Mouse (Mus musculus): ENCODE results near the gene Ptpdc1.
A peak's percentile ranks its signal among the peaks of the same experiment; 100 is the strongest.

The Ptpdc1 gene

DNA sequence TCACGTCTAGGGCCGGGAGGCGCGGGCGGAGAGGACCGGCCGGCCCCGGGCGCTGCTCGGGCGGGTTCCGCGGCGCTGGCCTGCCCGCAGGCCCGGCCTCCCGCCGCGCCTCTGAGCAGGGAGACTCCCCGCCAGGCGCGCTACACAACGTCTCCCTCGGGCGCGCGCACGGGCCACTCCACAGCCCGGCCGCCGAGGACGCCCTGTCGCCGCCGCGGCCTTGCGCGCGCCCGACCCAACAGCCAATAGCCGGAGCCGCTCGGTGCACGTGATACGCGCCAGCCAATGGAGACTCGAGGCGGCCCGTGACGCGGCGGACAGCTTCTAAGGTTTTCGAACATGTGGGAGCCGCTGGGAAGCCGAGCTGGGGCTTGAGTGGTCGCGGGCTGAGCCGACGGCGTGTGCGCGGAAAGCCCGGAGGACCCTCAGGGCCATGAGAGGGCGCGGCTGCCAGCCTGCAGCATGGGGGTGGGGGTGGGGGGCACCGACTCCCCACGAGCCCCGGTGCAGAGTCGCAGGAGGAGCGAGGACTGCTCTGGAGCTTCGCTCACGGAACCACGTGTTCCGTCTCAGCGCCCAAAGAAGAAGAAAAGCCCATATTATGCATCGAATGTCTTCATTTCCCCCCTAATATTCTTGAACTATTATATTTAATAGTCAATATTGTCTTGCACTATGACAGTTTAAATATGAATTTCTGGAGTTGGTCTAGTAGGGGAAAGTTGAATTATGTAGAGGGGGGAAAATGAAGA, at the start of gene Ptpdc1:
Gene Ptpdc1, minus strand, starts transcription at position 232 of the 752 bp plus-strand sequence.
- peak; percentile 92 for DNase-seq (ENCODE audit: low read depth, low spot score)

- DNase-seq (ENCODE audit: low read depth, low spot score): peak; percentile 33
These were observed 49.1 kb upstream of the Ptpdc1 start for GRCm38 (mm10) chr13:48674609-48675008.

- DNase-seq (ENCODE audit: low read depth, low spot score): peak; percentile 27
These were observed 46.9 kb upstream of the Ptpdc1 start for GRCm38 (mm10) chr13:48672312-48672840.

DNA sequence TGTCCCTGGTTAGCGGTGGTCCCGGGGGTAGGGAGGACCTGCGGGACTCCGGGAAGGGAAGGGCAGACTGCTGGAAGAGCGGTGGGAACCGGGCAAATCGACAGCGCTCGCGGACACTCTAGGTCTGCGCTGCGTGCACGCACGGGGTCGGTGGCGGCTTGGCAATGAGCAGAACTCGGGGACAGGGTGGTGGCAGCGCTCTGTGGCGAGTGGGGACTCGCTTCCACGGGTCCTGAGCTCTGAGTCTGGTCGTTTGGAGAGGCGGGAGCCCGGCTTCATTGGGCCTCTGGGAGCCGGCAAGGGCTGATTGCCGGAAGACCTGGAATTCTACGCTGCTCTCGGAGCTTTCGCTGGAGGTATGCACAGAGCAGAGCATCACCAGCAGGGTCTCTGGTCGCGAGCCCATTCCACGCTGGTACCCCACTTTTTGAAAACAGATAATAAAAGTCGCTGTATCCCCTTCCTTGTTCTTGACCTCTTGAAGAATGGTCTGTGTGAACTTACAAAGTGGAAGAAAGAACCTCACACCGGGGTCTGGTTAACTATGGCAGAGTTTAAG, 43.6 kb upstream of the Ptpdc1 start:
- peak; percentile 30 for DNase-seq (ENCODE audit: low read depth, low spot score)

DNA sequence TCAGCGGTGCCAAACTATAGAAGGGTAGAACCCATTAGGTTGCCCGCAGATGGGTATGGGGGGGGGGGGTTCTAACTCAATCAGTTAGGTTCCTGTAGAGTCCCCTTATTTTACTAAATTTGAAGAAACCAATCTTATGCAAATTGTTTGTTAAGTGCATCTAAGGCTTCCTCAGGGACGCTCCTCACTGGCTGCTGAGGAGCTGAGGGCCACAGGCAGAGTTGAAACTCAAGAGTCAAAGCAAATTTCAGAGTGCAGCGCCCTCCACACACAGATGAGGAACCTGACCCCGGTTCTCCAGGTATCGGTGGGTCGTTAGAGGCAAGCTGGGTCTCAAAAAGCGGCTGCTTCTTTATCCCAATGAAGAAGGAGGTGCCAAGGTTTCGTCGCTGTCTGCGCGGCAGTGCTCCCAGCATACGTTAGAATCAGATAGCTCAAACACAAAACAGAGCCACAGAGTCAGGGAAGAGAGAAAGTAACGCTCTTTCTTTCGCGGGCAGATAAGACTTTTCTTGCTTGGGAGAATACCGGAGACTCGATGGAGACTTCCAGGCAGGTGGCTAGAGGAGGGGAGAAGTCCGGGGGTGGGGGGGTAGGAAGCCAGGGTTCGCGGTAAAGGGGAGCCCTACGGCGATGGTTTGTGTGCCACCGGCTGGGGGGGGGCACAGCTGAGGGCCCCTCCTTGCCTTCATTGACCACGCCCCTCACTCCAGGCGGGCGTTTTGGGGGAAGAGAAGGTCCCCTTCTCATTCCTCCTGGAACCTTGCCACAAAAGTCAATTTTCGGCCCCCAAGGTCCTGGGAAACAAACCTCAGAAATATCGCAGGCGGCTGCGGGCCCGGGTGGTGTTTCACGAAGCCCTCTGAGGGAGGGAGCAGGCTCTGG, 42.9 kb upstream of the Ptpdc1 start:
- peak; percentile 39 for DNase-seq (ENCODE audit: low read depth, low spot score)

GRCm38 (mm10) chr13:48667461-48667860, 42.0 kb upstream of the Ptpdc1 start:
- DNase-seq (ENCODE audit: low read depth, low spot score): no peak

DNA sequence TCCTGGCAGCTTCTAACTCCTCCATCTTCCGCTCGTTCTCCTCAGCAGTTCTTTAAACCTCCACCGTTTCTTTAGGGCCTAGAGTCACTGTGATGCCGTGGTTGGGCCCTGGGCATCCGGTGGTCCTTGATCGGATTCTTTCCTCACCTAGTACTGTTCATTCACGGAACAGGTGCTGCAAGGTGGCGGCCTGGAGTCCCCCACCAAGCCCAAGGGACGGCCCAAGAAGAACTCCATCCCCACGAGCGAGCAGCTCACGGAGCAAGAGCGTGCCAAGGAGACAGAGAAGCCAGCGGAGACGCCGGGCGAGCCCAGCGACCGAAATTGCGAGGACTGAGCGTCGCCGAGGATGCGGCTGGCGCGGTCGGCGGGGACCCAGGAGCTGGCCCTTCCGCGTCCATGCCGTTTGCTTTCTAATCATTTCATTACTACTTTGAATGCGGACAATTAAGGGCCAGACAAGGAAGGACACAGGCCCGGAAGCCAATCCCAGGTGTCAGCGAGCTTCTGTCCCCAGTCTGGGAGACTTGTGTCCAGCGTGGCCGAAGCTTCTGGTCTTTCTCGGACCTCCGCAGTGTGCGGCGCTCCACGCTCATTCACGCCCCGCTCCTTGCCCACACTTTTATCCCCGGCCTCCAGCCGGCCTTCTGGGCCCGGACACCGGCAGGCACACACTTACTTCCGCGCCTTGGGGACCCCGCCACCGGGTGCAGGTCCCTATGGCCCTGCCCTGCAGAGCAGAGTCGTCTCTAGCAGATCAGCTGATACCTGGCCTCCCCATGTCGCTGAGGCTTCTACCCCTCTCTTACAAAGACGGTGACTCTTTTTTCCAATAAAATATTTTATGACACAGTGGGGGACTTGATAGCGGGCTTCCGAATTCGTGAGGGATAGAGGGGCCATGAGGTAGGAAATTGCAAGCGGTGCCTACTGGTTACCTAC, 40.5 kb upstream of the Ptpdc1 start:
- DNase-seq (ENCODE audit: low read depth, low spot score): peak; percentile 12

DNA sequence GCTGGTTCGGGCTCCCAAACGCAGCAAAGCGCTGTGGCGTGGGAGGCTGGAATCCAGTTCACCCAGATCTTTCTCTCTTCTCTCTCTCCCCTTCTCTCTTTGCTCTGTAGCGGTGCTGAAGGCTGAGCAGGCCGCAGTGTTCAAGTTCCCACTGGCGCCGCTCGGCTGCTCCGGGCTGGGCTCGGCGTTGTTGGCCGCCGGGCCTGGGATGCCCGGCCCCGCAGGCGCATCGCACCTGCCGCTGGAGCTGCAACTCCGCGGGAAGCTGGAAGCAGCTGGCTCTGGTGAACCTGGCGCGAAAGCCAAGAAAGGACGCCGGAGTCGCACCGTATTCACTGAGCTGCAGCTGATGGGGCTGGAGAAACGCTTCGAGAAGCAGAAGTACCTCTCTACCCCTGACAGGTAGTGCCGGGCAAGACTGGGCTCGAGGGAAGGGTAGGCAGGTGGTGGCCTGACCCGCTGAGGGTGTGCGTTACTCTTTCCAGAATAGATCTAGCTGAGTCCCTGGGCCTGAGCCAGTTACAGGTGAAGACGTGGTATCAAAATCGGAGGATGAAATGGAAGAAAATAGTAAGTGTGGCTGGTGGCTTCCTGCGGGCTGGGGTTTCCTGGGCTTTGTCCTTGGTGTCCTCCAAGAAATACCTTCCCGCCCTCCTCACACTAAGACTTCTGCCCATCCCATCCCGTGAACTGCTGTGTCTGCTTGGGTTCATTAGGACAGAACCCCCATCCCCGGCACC, 39.6 kb upstream of the Ptpdc1 start:
- peak; percentile 42 for DNase-seq (ENCODE audit: low read depth, low spot score)

DNA sequence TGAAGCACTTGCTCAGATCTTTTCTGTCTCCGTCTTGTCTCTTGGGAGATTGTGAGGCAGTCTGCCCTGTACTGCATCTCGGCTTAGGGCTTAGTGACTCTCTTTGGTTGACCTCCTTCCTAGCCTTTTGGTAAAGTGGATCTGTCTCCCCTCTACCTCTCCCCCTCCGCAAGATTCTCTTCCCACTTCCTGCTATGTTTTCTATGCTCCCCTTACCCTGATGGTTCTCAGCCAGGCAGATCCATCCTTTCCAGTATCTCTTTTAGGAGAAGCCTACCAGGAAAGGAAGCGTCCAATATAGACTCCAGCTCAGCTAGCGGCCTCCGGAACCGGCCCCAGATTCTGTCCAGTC, 38.5 kb upstream of the Ptpdc1 start:
- peak; percentile 19 for DNase-seq (ENCODE audit: low read depth, low spot score)

GRCm38 (mm10) chr13:48663211-48663987, 37.9 kb upstream of the Ptpdc1 start:
- DNase-seq (ENCODE audit: low read depth, low spot score): peak; percentile 43

- DNase-seq (ENCODE audit: low read depth, low spot score): peak; percentile 58
These were observed 37.1 kb upstream of the Ptpdc1 start, which contains the start of gene Barx1 for GRCm38 (mm10) chr13:48662431-48663143. Barx1 (plus strand) TSS chr13:48662998.

DNA sequence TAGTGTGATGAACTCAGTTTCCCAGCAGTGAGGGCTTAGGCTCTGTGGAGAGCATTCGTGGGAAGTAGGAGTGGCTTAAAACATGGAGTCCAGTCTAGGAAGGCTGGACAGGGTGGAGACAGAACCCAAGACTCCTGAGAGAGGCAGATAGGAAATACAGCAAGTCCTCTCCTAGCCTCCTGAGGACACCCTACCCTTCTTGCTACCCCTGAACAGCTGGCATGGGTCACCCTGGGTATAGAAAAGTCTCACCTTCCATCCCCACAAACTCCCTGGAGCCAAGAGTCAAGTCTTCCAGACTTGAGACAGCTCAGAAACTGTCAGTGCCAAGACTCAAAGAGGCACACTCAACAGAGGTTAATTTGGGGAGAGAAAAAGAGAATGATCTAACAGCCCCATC, 36.1 kb upstream of the Ptpdc1 start:
- DNase-seq (ENCODE audit: low read depth, low spot score): no peak

DNA sequence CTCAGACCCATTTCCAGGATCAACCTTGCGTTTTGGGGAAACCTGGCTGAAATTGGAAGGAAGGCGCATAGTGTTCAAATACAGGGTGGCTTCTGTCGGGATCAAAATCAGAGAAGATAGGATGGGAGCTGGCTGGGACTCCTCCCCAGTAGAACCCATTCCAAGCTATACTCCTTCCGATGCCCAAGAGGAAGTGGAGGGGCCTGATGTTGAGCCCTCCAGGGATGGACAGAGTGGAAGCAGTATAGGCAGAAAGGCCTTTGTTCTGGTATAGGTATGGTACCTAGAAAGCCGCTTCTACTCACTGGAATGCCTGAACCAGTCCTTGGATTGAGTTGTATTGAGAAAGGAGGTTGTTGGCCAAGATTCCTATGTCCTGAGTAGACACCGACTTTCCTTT, 35.3 kb upstream of the Ptpdc1 start:
- no peak for DNase-seq (ENCODE audit: low read depth, low spot score)

DNA sequence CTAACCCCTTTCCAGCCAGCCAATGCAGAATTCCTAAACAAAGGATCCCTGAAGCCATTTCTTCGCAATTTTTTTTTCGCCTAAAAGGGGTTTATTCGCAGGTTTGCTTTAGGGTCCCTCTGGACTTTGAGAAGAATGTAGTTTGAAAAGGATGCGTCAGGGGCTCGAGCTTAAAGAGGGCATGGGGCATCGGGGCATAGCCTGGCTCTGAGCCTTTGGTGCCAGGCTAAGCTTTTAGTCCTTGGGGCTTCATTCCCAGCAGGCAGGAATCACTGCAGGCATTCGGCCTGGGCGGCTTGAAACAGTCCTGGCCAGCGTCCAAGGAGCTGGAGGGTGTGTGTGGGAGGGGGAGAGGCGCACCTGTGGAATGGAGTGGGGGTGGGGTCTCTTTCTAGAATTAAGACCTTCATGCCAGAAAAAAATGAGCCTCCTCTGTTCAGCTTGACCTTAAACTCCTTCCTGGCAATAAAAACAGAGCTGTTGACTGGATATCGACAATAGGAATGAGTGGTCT, 34.8 kb upstream of the Ptpdc1 start:
- DNase-seq (ENCODE audit: low read depth, low spot score): peak; percentile 32

DNA sequence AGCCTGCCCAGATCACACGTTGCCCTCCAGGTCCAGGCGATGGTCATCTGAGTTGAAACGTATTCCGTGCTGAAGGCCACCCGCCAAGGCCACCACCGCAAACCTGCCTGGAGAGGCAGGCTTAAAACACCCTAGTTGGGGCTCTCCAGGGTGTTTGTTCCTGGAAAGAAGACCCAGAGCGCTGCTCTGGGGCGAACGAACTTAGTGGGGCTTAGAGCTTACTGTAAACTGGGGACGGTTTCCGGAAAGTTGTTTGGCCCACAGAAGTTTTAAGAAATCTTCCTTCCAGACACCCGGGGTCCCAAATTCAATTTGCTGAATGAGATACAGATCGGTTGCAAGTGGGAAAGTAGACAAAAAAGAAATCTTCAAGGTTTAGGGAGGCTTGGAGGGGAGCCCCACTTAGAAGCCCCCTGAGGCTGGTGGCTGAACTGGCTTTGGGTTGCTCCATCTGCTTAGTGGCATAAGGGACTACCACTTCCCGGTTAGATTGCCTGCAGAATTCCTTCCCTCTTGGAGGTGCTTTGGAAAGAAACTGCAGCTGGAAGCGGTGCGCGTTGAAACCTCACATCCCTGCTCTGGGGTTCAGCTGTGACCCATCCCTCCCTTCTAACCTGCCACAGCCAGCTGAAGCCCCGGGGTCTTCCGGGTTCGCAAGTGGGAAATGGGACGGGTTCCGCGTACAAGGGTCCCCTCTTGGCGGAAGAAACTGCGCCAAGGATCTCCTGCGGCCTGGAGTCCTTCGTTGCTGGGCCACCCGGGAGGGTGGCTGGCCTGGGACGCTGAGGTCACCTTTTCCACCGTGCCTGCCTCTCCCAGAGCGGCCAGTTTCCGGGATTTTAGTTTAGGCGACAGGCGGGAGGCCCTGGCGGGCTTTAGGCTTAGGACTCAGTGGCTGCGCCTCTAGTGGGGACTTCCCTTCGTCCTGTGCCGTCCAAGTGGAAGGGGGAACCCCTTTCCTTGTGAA, 34.1 kb upstream of the Ptpdc1 start:
- DNase-seq (ENCODE audit: low read depth, low spot score): peak; percentile 38

DNA sequence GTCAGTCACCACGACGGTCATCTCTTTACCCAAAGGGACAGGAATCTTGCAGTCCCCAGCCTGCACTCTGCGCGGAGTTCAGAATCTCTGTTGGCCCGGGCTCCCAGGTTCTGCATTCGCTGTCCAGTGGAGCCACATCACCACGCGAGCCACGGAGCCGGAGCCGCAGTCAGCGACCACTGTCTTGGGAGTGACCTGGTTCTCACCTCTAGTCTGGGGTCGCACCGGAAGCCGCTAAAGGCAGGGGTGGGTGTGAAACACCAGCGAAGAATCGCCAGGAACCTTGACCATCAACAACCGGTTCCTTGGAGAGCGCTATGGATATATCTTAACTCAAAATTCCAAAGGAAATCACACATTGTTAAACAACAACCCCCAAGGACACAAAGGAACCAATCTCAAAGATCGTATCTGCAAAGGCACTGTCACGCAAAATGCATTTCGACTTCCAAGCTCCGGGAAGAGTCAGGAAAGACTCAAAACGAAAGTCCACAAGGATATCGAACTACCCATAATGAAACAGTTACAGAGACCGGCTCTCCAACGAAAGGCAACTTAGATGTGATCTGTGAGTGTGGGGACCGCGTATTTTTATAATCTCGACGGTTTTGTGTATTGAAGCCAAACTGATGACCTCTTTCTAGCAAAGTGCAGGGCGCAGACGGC, 33.3 kb upstream of the Ptpdc1 start:
- no peak for DNase-seq (ENCODE audit: low read depth, low spot score)

DNA sequence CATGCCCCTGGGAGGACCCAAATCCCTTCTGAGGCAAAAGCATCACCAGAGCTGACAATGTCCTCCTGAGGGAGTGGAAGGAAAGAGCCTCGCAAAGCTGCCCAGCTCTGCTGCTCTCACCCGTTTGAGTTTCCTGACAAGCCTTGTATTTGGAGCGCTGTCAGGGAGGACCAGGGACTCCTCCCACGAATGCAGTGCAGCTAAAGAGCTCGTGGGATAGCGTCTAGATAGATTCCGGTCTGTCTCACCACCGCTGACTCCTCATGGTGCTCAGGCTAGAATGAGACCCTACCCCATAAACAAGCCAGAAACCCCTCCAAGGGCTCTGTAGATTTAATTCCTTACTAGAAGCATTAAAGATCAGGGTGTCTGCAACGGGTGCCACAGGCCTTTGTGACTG, 32.3 kb upstream of the Ptpdc1 start:
- no peak for DNase-seq (ENCODE audit: low read depth, low spot score)
